Mouse (Mus musculus): ENCODE data around the gene Dag1. TPM values are rescaled to one million over a fixed set of nuclear protein-coding genes. Genes with fewer than 3 reads are reported as not detected.

Dag1 gene
- polyA plus RNA-seq (2014; fragmentation: Nextera tagmentation; extraction: Ambion mirVana): 76.7 and 83.0 TPM in 2 replicates

- peak; percentile 98 for ATAC-seq (ENCODE audit: low FRiP score)
- H3K27ac ChIP-seq: peak within 1 kb of the TSS; percentile 93
- under 1% methylated on average over 54 of the region's 71 CpGs for WGBS
- H3K9me3 ChIP-seq (ENCODE audit: control insufficient read depth, low read length): no peaks in the 10 kb centered on the region
- no peaks in the 10 kb centered on the region for H3K27me3 ChIP-seq (ENCODE audit: control insufficient read depth, insufficient read depth, low read length)
- peaks cover 21% of the 10 kb centered on the region for H3K4me1 ChIP-seq (replicated peaks; ENCODE audit: control insufficient read depth, insufficient read depth, low read length)
- DNase-seq (ENCODE audit: low spot score): peak; percentile 92
- H3K4me3 ChIP-seq (replicated peaks; ENCODE audit: low read length): peak within 1 kb of the TSS; percentile 92
- H3K4me2 ChIP-seq (replicated peaks): peak within 1 kb of the TSS; percentile 75
- H3K36me3 ChIP-seq (replicated peaks; ENCODE audit: control insufficient read depth, insufficient read depth): no peaks in the 10 kb centered on the region
- peak within 1 kb of the TSS; percentile 82 for H3K9ac ChIP-seq
Observed at GRCm38 (mm10) chr9:108263690-108264190, at the start of gene Dag1. Dag1 (minus strand) TSS chr9:108263958.

- no peak overlapping the region for H3K27ac ChIP-seq
- peak overlapping the region; percentile 78 for H3K4me2 ChIP-seq (replicated peaks)
- H3K4me3 ChIP-seq (replicated peaks; ENCODE audit: low read length): peak overlapping the region; percentile 83
- WGBS: 70% methylated on average over 2 of the region's 2 CpGs
- DNase-seq (ENCODE audit: low spot score): no peak
- H3K36me3 ChIP-seq (replicated peaks; ENCODE audit: control insufficient read depth, insufficient read depth): peaks cover 14% of the 10 kb centered on the region
- H3K9ac ChIP-seq: peak overlapping the region; percentile 91
- no peaks in the 10 kb centered on the region for H3K9me3 ChIP-seq (ENCODE audit: control insufficient read depth, low read length)
- H3K4me1 ChIP-seq (replicated peaks; ENCODE audit: control insufficient read depth, insufficient read depth, low read length): peaks cover 37% of the 10 kb centered on the region
- H3K27me3 ChIP-seq (ENCODE audit: control insufficient read depth, insufficient read depth, low read length): no peaks in the 10 kb centered on the region
- ATAC-seq (ENCODE audit: low FRiP score): no peak
Observed at GRCm38 (mm10) chr9:108308141-108308540, 44.4 kb upstream of the Dag1 start.

- DNase-seq (ENCODE audit: low spot score) (no peak), ATAC-seq (ENCODE audit: low FRiP score) (no peak)
- H3K9me3 ChIP-seq (ENCODE audit: control insufficient read depth, low read length): no peaks in the 10 kb centered on the region
- H3K27ac ChIP-seq: peak overlapping the region; percentile 97
- H3K4me3 ChIP-seq (replicated peaks; ENCODE audit: low read length): peak overlapping the region; percentile 83
- no peaks in the 10 kb centered on the region for H3K27me3 ChIP-seq (ENCODE audit: control insufficient read depth, insufficient read depth, low read length)
- peaks cover 37% of the 10 kb centered on the region for H3K4me1 ChIP-seq (replicated peaks; ENCODE audit: control insufficient read depth, insufficient read depth, low read length)
- WGBS: 26% methylated on average over 12 of the region's 12 CpGs
- H3K36me3 ChIP-seq (replicated peaks; ENCODE audit: control insufficient read depth, insufficient read depth): peaks cover 23% of the 10 kb centered on the region
- H3K9ac ChIP-seq: peak overlapping the region; percentile 91
- peak overlapping the region; percentile 78 for H3K4me2 ChIP-seq (replicated peaks)
Observed at GRCm38 (mm10) chr9:108307021-108307807, 43.5 kb upstream of the Dag1 start.

GRCm38 (mm10) chr9:108306571-108306980 is 42.8 kb upstream of the Dag1 start:
- under 1% methylated on average over 30 of the region's 51 CpGs for WGBS
- Histone ChIP-seq H3K4me2 (replicated peaks) (peak overlapping the region; percentile 78), H3K27ac (peak overlapping the region; percentile 97), H3K9ac (peak overlapping the region; percentile 91), H3K27me3 (ENCODE audit: control insufficient read depth, insufficient read depth, low read length) (no peaks in the 10 kb centered on the region), H3K9me3 (ENCODE audit: control insufficient read depth, low read length) (no peaks in the 10 kb centered on the region), H3K4me3 (replicated peaks; ENCODE audit: low read length) (peak overlapping the region; percentile 83), H3K4me1 (replicated peaks; ENCODE audit: control insufficient read depth, insufficient read depth, low read length) (peaks cover 37% of the 10 kb centered on the region), H3K36me3 (replicated peaks; ENCODE audit: control insufficient read depth, insufficient read depth) (peaks cover 30% of the 10 kb centered on the region)
- ATAC-seq (ENCODE audit: low FRiP score) (peak; percentile 55), DNase-seq (ENCODE audit: low spot score) (peak; percentile 66)

GRCm38 (mm10) chr9:108305629-108306520 is 42.1 kb upstream of the Dag1 start, which contains the start of the genes Rhoa and Tcta:
Rhoa (plus strand) TSS chr9:108306129.
Tcta (minus strand) TSS chr9:108306160.
- Histone ChIP-seq H3K4me2 (replicated peaks) (peak within 1 kb of the TSS; percentile 86), H3K9ac (peak within 1 kb of the TSS; percentile 91), H3K27me3 (ENCODE audit: control insufficient read depth, insufficient read depth, low read length) (no peaks in the 10 kb centered on the region), H3K27ac (peak within 1 kb of the TSS; percentile 97), H3K9me3 (ENCODE audit: control insufficient read depth, low read length) (no peaks in the 10 kb centered on the region), H3K4me3 (replicated peaks; ENCODE audit: low read length) (peak within 1 kb of the TSS; percentile 83), H3K4me1 (replicated peaks; ENCODE audit: control insufficient read depth, insufficient read depth, low read length) (peaks cover 37% of the 10 kb centered on the region), H3K36me3 (replicated peaks; ENCODE audit: control insufficient read depth, insufficient read depth) (peaks cover 37% of the 10 kb centered on the region)
- WGBS: under 1% methylated on average over 71 of the region's 81 CpGs
- ATAC-seq (ENCODE audit: low FRiP score) (peak; percentile 98), DNase-seq (ENCODE audit: low spot score) (peak; percentile 98)

- WGBS: 8% methylated on average over 1 of the region's 1 CpGs
- Histone ChIP-seq H3K4me2 (replicated peaks) (peak overlapping the region; percentile 86), H3K9ac (peak overlapping the region; percentile 89), H3K4me1 (replicated peaks; ENCODE audit: control insufficient read depth, insufficient read depth, low read length) (peaks cover 33% of the 10 kb centered on the region), H3K36me3 (replicated peaks; ENCODE audit: control insufficient read depth, insufficient read depth) (peaks cover 44% of the 10 kb centered on the region), H3K9me3 (ENCODE audit: control insufficient read depth, low read length) (no peaks in the 10 kb centered on the region), H3K27ac (peak overlapping the region; percentile 97), H3K27me3 (ENCODE audit: control insufficient read depth, insufficient read depth, low read length) (no peaks in the 10 kb centered on the region), H3K4me3 (replicated peaks; ENCODE audit: low read length) (peak overlapping the region; percentile 83)
- no peak for DNase-seq (ENCODE audit: low spot score)
- ATAC-seq (ENCODE audit: low FRiP score): no peak
Observed at GRCm38 (mm10) chr9:108305170-108305569, 41.4 kb upstream of the Dag1 start.

GRCm38 (mm10) chr9:108304716-108305115 is 41.0 kb upstream of the Dag1 start:
- Histone ChIP-seq H3K4me2 (replicated peaks) (peak overlapping the region; percentile 86), H3K9me3 (ENCODE audit: control insufficient read depth, low read length) (no peaks in the 10 kb centered on the region), H3K4me1 (replicated peaks; ENCODE audit: control insufficient read depth, insufficient read depth, low read length) (peaks cover 33% of the 10 kb centered on the region), H3K27me3 (ENCODE audit: control insufficient read depth, insufficient read depth, low read length) (no peaks in the 10 kb centered on the region), H3K9ac (peak overlapping the region; percentile 89), H3K36me3 (replicated peaks; ENCODE audit: control insufficient read depth, insufficient read depth) (peaks cover 46% of the 10 kb centered on the region), H3K4me3 (replicated peaks; ENCODE audit: low read length) (peak overlapping the region; percentile 83), H3K27ac (peak overlapping the region; percentile 97; the same call in 1 of the 2 replicates)
- ATAC-seq (ENCODE audit: low FRiP score) (no peak), DNase-seq (ENCODE audit: low spot score) (no peak)
- 90% methylated on average over 4 of the region's 4 CpGs for WGBS

GRCm38 (mm10) chr9:108301853-108302252 is 38.1 kb upstream of the Dag1 start:
- Histone ChIP-seq H3K4me1 (replicated peaks; ENCODE audit: control insufficient read depth, insufficient read depth, low read length) (peaks cover 8% of the 10 kb centered on the region), H3K27ac (no peak overlapping the region), H3K4me2 (replicated peaks) (no peak overlapping the region), H3K4me3 (replicated peaks; ENCODE audit: low read length) (no peak overlapping the region), H3K9ac (no peak overlapping the region), H3K36me3 (replicated peaks; ENCODE audit: control insufficient read depth, insufficient read depth) (peaks cover 60% of the 10 kb centered on the region), H3K9me3 (ENCODE audit: control insufficient read depth, low read length) (no peaks in the 10 kb centered on the region), H3K27me3 (ENCODE audit: control insufficient read depth, insufficient read depth, low read length) (no peaks in the 10 kb centered on the region)
- 87% methylated on average over 3 of the region's 3 CpGs for WGBS
- ATAC-seq (ENCODE audit: low FRiP score) (no peak), DNase-seq (ENCODE audit: low spot score) (no peak)

Measured in hindbrain, embryonic 14.5 days (tissue).